Mouse (Mus musculus) hindbrain, embryonic 16.5 days (tissue): ENCODE data around the gene Ano1. TPM values are rescaled to one million over a fixed set of nuclear protein-coding genes. Genes with fewer than 3 reads are reported as not detected.

ENCODE experiments used
- ATAC-seq: fragments of 200-750 bp; cut with Nextera tagmentation; 2 replicates; pipeline ENCODE4 v1.8.0; 2017; ENCODE audit warnings: moderate TSS enrichment, moderate library complexity
- H3K27ac ChIP-seq: fragments of 300-500 bp; sonication (generic); 2 replicates; pipeline ENCODE4 v1.5.1; 2014; ENCODE audit warnings: low read depth, mild to moderate bottlenecking, control low read depth, low read length, moderate library complexity
- H3K27me3 ChIP-seq: fragments of 300-500 bp; sonication (generic); replicated peaks from 2 replicates; pipeline ENCODE4 v1.6.1; 2014; ENCODE audit warnings: low read length; ENCODE audit not compliant: control insufficient read depth, insufficient read depth
- H3K36me3 ChIP-seq: fragments of 300-500 bp; sonication (generic); 2 replicates; pipeline ENCODE4 v1.6.1; 2014; ENCODE audit warnings: mild to moderate bottlenecking, low read length, moderate library complexity, mixed read lengths; ENCODE audit not compliant: control insufficient read depth, insufficient read depth
- H3K4me1 ChIP-seq: fragments of 300-500 bp; sonication (generic); 2 replicates; pipeline ENCODE4 v1.6.1; 2014; ENCODE audit warnings: low read depth, low read length; ENCODE audit not compliant: control insufficient read depth, insufficient read depth
- H3K4me2 ChIP-seq: fragments of 300-500 bp; sonication (generic); 2 replicates; pipeline ENCODE4 v1.6.1; 2014; ENCODE audit warnings: mild to moderate bottlenecking, low read length, control low read depth, moderate library complexity
- H3K4me3 ChIP-seq: fragments of 300-500 bp; sonication (generic); 2 replicates; pipeline ENCODE4 v1.5.1; 2014; ENCODE audit warnings: mild to moderate bottlenecking, low read length, control low read depth, moderate library complexity
- H3K9ac ChIP-seq: fragments of 300-500 bp; sonication (generic); 2 replicates; pipeline ENCODE4 v1.6.1; 2014; ENCODE audit warnings: low read depth, mild to moderate bottlenecking, control low read depth, low read length, moderate library complexity
- H3K9me3 ChIP-seq: fragments of 300-500 bp; sonication (generic); 2 replicates; pipeline ENCODE4 v1.6.1; 2014; ENCODE audit warnings: mild to moderate bottlenecking, low read length, moderate library complexity; ENCODE audit not compliant: control insufficient read depth
- WGBS: fragments of 180-500 bp; shearing (Covaris S2); extraction: QIAGEN DNeasy Blood & Tissue Kit; methylation state at CpG from one replicate; pipeline ENCODE4 v1.1.7; 2014; 5-methylcytosine and 5-hydroxymethylcytosine counted together
- polyA plus RNA-seq: library from polyadenylated mRNA; unstranded; fragments of >200 nt; fragmentation: Nextera tagmentation; extraction: Ambion mirVana; gene quantifications from 2 replicates; pipeline ENCODE4 v1.2.1, GENCODE M21; 2015

Ano1 gene
- polyA plus RNA-seq, 1 experiment from 2014 or later = 5.2 TPM

- no peak for ATAC-seq
- no peak overlapping the region for H3K4me3 ChIP-seq
- no peaks in the 10 kb centered on the region for H3K27me3 ChIP-seq
- H3K9ac ChIP-seq = no peak overlapping the region
- WGBS = 55% methylated on average over 7 of the region's 7 CpGs
- H3K9me3 ChIP-seq = no peaks in the 10 kb centered on the region
- H3K4me1 ChIP-seq = no peaks in the 10 kb centered on the region
- H3K4me2 ChIP-seq = no peak overlapping the region
- H3K27ac ChIP-seq = no peak overlapping the region
- no peaks in the 10 kb centered on the region for H3K36me3 ChIP-seq
Observed at GRCm38 (mm10) chr7:144668603-144669278, 83.0 kb downstream of the Ano1 start.

GRCm38 (mm10) chr7:144667091-144667490 lies 84.7 kb downstream of the Ano1 start:
- H3K27ac ChIP-seq = no peak overlapping the region
- no peak overlapping the region for H3K4me3 ChIP-seq
- no peaks in the 10 kb centered on the region for H3K27me3 ChIP-seq
- no peak overlapping the region for H3K4me2 ChIP-seq
- H3K36me3 ChIP-seq = no peaks in the 10 kb centered on the region
- WGBS = 87% methylated on average over 6 of the region's 6 CpGs
- ATAC-seq = no peak
- no peaks in the 10 kb centered on the region for H3K4me1 ChIP-seq
- no peak overlapping the region for H3K9ac ChIP-seq
- H3K9me3 ChIP-seq = no peaks in the 10 kb centered on the region

- Histone ChIP-seq H3K36me3 (no peaks in the 10 kb centered on the region), H3K9ac (no peak overlapping the region), H3K4me3 (no peak overlapping the region), H3K27me3 (no peaks in the 10 kb centered on the region), H3K4me2 (no peak overlapping the region), H3K9me3 (no peaks in the 10 kb centered on the region), H3K4me1 (no peaks in the 10 kb centered on the region), H3K27ac (no peak overlapping the region)
- 85% methylated on average over 3 of the region's 3 CpGs for WGBS
- ATAC-seq = no peak
Observed at GRCm38 (mm10) chr7:144665585-144665984, 86.2 kb downstream of the Ano1 start.

GRCm38 (mm10) chr7:144663566-144663965 lies 88.2 kb downstream of the Ano1 start:
- 47% methylated on average over 6 of the region's 6 CpGs for WGBS
- no peaks in the 10 kb centered on the region for H3K4me1 ChIP-seq
- H3K36me3 ChIP-seq = no peaks in the 10 kb centered on the region
- no peaks in the 10 kb centered on the region for H3K9me3 ChIP-seq
- no peak overlapping the region for H3K27ac ChIP-seq
- no peak overlapping the region for H3K9ac ChIP-seq
- H3K4me3 ChIP-seq = no peak overlapping the region
- H3K27me3 ChIP-seq = no peaks in the 10 kb centered on the region
- no peak overlapping the region for H3K4me2 ChIP-seq
- no peak for ATAC-seq

- H3K9me3 ChIP-seq = no peaks in the 10 kb centered on the region
- H3K36me3 ChIP-seq = no peaks in the 10 kb centered on the region
- no peaks in the 10 kb centered on the region for H3K27me3 ChIP-seq
- ATAC-seq = no peak
- WGBS = 81% methylated on average over 9 of the region's 9 CpGs
- no peak overlapping the region for H3K9ac ChIP-seq
- no peak overlapping the region for H3K4me2 ChIP-seq
- peak overlapping the region; percentile 4; the same call in 1 of the 2 replicates for H3K27ac ChIP-seq
- H3K4me1 ChIP-seq = peaks cover 10% of the 10 kb centered on the region; the same call in 1 of the 2 replicates
- no peak overlapping the region for H3K4me3 ChIP-seq
Observed at GRCm38 (mm10) chr7:144656261-144656967, 95.4 kb downstream of the Ano1 start.

- Histone ChIP-seq H3K4me2 (no peak overlapping the region), H3K36me3 (no peaks in the 10 kb centered on the region), H3K4me3 (no peak overlapping the region), H3K27me3 (no peaks in the 10 kb centered on the region), H3K4me1 (peaks cover 10% of the 10 kb centered on the region; the same call in 1 of the 2 replicates), H3K9ac (no peak overlapping the region), H3K9me3 (no peaks in the 10 kb centered on the region), H3K27ac (peak overlapping the region; percentile 68)
- peak; percentile 97 for ATAC-seq
- WGBS = 7% methylated on average over 10 of the region's 10 CpGs
Observed at GRCm38 (mm10) chr7:144653681-144654425, 97.9 kb downstream of the Ano1 start.

GRCm38 (mm10) chr7:144647547-144647946 lies 104.2 kb downstream of the Ano1 start:
- no peak overlapping the region for H3K27ac ChIP-seq
- no peaks in the 10 kb centered on the region for H3K4me1 ChIP-seq
- no peak overlapping the region for H3K4me2 ChIP-seq
- no peaks in the 10 kb centered on the region for H3K27me3 ChIP-seq
- ATAC-seq = peak; percentile 65
- WGBS = 72% methylated on average over 5 of the region's 5 CpGs
- H3K9ac ChIP-seq = no peak overlapping the region
- no peaks in the 10 kb centered on the region for H3K9me3 ChIP-seq
- H3K36me3 ChIP-seq = no peaks in the 10 kb centered on the region
- no peak overlapping the region for H3K4me3 ChIP-seq

GRCm38 (mm10) chr7:144640817-144641216 lies 111.0 kb downstream of the Ano1 start:
- H3K36me3 ChIP-seq = no peaks in the 10 kb centered on the region
- no peak overlapping the region for H3K9ac ChIP-seq
- 34% methylated on average over 1 of the region's 1 CpGs for WGBS
- no peaks in the 10 kb centered on the region for H3K27me3 ChIP-seq
- H3K4me2 ChIP-seq = no peak overlapping the region
- no peaks in the 10 kb centered on the region for H3K9me3 ChIP-seq
- peak; percentile 86 for ATAC-seq
- H3K27ac ChIP-seq = peak overlapping the region; percentile 4; the same call in 1 of the 2 replicates
- 0 out of 2 replicates have a peak, but pooled peaks cover 3% of the 10 kb centered on the region for H3K4me1 ChIP-seq
- H3K4me3 ChIP-seq = no peak overlapping the region

GRCm38 (mm10) chr7:144636000-144636399 lies 115.8 kb downstream of the Ano1 start:
- WGBS = 32% methylated on average over 2 of the region's 2 CpGs
- Histone ChIP-seq H3K4me1 (no peaks in the 10 kb centered on the region), H3K9me3 (no peaks in the 10 kb centered on the region), H3K4me3 (no peak overlapping the region), H3K36me3 (no peaks in the 10 kb centered on the region), H3K27me3 (no peaks in the 10 kb centered on the region), H3K4me2 (no peak overlapping the region), H3K27ac (no peak overlapping the region), H3K9ac (no peak overlapping the region)
- peak; percentile 44; the same call in 1 of the 2 replicates for ATAC-seq
